Mouse (Mus musculus): ENCODE results near the gene Heatr6.
A peak's percentile ranks its signal among the peaks of the same experiment; 100 is the strongest.

The Heatr6 gene

GRCm38 (mm10) chr11:83754227-83754626 lies 731 bp downstream of the Heatr6 start:
- DNase-seq, result no peak

- DNase-seq, result no peak
Measured at GRCm38 (mm10) chr11:83767306-83767705, 13.8 kb downstream of the Heatr6 start.

DNA sequence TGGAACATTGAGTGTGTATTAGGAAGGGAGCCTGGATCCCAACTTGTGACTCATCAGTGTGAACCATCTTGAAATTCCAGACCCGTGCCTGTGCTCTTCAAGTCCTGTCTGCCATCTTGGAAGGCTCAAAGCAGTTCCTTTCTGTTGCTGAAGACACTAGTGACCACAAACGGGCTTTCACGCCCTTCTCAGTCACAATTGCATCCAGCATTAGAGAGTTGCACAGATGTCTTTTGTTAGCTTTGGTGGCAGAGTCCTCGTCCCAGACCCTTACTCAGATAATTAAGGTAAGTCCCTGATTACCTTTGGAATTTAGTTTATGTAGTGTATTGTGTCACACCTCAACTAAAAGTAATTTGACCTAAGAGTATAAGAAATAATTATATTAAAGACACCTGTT lies 15.5 kb downstream of the Heatr6 start:
- no peak for DNase-seq

GRCm38 (mm10) chr11:83771014-83771413 lies 17.5 kb downstream of the Heatr6 start:
- DNase-seq, result no peak

DNA sequence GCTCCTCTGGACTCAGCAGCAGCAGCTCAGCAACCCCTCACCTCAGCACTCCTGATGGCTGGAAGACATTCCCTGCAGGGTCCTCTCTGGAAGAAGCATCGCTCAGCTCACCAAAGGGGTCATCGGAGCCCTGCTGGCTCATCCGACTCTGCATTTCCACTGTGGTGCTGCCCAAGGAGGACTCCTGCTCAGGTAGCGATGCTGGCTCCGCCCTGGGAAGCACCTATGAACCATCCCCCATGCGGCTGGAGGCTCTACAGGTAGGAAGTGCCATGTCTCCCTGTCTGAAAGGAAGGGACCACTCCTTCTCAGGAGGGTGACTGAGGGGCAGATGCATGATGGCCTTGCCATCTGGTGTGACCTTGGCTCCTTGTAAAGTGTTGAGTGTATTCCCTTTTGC lies 18.8 kb downstream of the Heatr6 start:
- no peak for DNase-seq

DNA sequence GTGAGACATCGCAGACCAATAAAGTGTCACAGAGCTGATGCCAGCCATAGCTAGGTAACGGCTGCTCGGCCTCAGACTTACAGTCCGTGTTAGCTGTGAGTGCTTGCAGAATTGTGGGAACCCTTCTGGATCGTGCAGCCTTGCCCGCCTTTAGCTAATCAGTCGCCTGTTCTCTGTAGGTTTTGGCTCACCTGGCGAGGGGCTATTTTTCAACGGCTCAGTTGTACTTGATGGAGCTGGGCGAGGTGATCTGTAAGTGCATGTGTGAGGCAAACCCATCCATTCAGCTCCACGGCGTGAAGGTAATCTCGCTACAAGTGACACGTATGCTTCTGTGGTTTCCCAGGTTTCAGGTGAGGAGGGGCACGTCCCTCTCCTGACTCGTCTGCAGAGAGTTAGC lies 20.2 kb downstream of the Heatr6 start:
- DNase-seq, result no peak

DNA sequence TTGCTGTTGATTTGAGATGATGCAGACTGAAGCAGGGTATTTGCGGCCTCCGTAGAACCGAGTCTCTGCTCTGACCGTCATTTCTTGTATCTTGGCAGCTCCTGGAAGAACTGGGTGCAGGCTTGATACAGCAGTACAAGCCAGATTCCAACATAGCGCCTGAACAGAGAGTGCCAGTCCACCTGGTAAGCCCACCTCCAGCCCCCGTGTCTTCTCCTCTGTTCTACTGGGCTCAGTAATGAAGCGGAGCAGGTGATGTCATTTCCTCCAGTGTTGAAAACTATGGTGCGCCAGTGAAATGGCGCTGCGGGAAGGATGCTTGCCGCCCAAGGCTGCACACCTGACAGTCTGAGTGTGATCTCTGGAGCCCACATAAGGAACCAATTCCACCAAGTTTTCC lies 20.8 kb downstream of the Heatr6 start:
- no peak for DNase-seq

DNA sequence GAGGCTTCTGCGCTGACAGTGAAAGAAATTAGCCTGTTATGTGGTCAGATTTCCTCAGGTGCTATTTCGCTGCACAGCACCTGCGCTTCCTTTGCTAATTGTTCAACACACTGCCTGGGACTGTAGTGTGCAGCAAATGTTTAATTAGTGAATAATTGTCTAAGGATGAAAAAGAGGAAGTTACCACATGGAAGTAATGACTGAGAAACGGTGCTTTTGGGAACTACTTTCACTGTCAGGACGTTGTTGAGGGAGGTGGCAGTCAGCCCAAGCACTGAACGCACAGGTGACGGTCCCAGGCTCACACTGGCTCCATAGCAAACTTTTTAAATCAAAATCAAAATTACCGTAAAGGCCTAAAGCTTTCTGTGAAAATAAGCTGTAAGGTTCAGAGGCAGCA lies 23.3 kb downstream of the Heatr6 start:
- no peak for DNase-seq

DNA sequence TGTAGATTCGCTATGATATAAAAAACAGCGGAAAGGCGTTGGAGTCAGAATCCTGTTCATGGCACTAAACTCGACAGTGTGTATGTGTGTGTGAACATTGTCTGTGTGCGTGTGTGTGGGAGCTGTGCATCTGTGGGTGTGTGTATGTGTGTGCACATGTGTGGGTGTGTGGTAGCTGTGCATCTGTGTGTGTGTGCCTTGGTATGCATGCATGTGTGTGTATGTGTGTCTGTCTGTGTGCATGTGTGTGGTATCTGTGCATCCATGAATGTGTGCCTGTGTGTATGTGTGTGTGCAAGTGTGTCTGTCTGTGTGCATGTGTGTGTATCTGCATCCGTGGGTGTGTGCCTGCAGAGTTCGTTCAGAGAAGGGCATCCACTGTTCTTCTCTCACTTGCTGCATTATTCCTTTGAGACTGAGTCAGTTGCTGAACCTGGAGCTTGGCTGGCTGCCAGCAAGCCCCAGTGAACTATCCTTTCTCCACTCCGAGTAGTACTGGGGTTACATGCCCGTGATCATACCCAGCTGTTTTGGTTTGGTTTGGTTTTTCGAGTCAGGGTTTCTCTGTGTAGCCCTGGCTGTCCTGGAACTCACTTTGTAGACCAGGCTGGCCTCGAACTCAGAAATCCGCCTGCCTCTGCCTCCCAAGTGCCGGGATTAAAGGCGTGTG lies 30.6 kb downstream of the Heatr6 start:
- no peak for DNase-seq

GRCm38 (mm10) chr11:83784661-83785060 lies 31.2 kb downstream of the Heatr6 start:
- peak; percentile 23 for DNase-seq

- DNase-seq, result peak; percentile 53
Measured at GRCm38 (mm10) chr11:83785366-83785765, 31.9 kb downstream of the Heatr6 start.

DNA sequence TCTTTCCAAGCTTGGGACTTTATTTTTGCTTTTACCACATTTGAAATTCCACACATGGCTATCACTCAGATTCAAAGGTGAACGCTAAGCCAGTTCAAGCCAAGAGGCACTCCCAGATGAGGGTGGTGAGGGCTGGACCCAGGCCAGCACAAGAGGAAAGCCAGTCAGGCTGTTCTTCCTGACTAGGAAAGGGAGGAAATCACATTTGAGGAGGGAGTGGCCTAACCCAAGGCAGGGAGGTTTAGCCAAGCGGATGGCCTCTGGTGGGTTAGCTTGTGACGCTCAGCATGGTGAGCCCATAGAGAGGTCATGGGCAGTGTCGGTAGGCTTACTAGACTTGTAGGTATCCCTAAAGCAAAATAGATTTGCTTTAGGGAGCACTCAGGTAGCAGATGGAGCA lies 33.3 kb downstream of the Heatr6 start:
- no peak for DNase-seq

- DNase-seq, result no peak
Measured at GRCm38 (mm10) chr11:83787401-83788021, 34.0 kb downstream of the Heatr6 start.

- DNase-seq, result no peak
Measured at GRCm38 (mm10) chr11:83788331-83788730, 34.8 kb downstream of the Heatr6 start.

GRCm38 (mm10) chr11:83789259-83789658 lies 35.8 kb downstream of the Heatr6 start:
- DNase-seq, result no peak

- no peak for DNase-seq
Measured at GRCm38 (mm10) chr11:83791133-83791532, 37.6 kb downstream of the Heatr6 start.

DNA sequence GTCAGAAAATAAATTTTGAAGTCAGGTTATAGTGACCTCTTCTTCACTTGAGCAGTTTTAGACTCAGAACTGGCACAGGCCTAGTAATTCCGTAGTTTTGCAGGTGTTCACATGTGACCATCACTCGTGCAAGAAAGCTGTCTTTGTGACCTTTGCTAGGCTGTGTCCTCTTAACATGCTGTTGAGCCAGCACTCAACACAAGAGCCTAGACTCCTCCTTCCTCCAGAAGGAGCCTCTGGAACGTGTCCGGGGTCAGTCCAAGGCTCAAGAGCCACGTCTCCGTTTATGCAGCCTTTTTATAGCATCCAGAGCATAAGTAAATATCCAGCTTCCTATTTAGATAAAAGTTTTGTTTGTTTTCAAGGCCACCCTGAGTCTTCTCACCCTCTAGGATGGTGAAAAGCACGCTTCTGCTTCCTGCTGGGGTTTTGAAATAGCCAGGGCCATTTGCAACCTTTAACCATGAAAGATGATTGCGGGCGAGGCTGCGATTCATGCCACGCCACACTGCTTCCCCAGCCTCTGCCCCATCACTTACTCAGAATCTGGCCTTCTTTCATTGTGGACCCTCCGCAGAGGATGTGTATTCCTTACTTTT lies 38.9 kb downstream of the Heatr6 start:
- DNase-seq, result no peak

DNA sequence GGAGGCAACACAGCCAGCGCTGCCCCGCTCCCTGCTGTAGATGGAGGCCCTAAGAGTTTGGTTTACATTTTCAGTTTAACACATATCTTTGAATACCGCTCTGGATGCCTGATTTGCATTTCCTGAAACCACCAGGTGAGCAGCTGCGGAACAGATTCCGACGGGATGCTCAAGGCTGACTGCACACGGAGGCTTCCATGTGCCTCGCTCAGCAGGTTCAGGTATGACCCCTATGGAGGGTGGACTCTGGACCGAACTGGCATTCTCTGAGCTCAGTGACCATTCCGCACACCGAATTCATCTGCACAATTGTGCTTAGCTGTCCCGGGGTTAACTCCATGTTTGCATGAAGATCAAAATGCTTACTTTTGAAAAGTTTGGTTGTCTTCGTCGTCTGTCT lies 39.8 kb downstream of the Heatr6 start:
- no peak for DNase-seq

DNA sequence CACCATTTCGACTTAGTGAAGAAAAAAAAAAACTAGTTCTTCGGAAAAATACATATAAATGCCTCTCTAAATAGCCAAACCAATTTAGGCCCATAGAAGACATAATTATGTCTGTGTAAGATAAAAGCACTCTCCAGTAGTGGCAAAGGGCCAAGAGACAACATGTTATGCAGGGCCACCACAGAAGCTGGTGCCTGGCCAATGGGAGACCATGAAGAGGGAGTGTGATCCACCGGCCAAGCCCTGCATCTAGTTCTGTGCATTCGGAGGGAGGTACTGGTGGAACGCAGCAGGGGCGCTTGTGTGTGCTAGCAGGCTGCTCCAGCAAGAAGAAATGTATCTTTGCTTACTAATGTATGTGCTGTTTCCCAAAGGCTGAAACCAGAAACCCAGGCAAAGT lies 42.6 kb downstream of the Heatr6 start:
- DNase-seq, result no peak

DNA sequence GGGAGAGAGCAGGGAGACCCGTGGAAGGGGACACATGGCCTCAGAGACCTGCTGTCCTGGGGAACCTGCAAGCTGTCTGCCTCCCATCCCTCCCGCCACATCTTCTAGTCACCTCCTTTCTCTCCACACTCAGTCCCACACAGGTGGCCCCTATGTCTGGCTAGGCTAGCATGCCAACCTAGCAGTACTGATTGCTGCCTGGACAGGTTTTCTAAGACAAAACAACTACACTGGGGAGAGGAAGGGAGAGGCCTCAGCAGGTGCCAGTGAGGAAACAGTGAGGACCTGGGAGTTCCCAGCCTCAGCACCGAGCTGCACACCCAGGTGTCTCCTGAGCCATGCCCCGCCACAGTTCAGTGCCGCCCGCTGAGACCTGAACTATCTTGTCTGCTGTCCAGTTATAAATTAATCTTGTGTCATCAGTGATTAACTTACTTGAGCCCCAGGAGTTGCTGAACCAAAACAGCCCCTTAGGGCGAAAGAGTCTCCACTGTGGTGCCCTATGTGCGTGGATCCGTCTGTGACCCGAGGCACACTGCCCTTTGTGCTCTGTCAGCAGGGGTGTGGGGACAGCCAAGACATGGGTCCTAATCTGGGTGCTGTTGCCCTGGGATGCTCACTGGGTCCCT lies 43.6 kb downstream of the Heatr6 start:
- DNase-seq, result no peak

GRCm38 (mm10) chr11:83799871-83800430 lies 46.5 kb downstream of the Heatr6 start:
- no peak for DNase-seq

GRCm38 (mm10) chr11:83802166-83802565 lies 48.7 kb downstream of the Heatr6 start:
- DNase-seq, result no peak

DNA sequence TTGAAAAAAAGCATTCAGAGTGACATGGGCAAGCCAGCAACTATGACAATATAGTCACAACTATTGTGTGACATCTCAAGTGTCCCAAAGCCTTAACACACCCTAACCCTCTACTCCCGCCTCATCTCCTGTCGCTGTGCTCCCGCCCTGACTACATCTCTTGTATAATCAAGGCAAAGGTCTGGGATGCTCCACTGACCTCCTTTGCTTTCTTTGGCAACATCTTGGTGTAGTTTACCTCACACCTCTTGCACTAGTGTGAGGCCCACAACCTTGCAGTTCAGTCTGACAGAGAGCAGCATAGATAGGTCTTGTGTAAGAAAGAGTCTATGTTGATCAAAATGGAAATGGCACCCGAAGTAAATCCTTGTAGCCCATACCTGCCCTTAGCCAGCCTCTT lies 49.1 kb downstream of the Heatr6 start:
- no peak for DNase-seq

- DNase-seq, result no peak
Measured at GRCm38 (mm10) chr11:83810441-83810840, 56.9 kb downstream of the Heatr6 start.

Measured in cerebellum, adult 9-10 months (tissue).